Mouse (Mus musculus): ENCODE measurements around the gene Zdhhc14. TPM values are rescaled to one million over a fixed set of nuclear protein-coding genes. Genes with fewer than 3 reads are reported as not detected.

Zdhhc14 gene
- polyA plus RNA-seq, 2 experiments = 2.6 to 5.8 TPM

DNA sequence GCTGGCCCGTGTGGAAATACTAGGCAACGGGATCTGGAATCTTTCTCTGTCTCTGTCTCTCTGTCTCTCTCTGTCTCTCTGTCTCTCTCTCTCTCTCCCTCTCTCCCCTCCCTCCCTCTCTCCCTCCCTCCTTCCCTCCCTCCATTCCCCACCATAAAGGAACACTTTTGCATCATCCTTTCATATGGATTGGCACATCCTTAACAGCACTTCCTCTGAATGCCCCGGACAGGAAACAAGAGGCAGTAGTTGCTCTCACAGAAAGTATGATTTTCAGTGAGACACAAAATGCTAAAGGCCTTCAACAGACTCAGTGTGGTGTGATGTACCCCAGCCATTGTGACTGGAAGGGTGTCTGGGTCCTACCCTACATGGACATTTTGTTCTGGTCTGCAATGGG lies 89.9 kb downstream of the Zdhhc14 start:
- H3K4me3 ChIP-seq (ENCODE audit: insufficient read depth in 1 of 2, low read depth in 2 of 2, low read length in 2 of 2) = no peak overlapping the region
- ATAC-seq (ENCODE audit: insufficient read depth) (no peak), DNase-seq (ENCODE audit: low read depth in 3 of 3, low spot score in 3 of 3) (no peak)
- no peak for TF ChIP-seq CTCF (IDR thresholded peaks at IDR 0.05; ENCODE audit: low read depth)
- no peak for TF ChIP-seq EP300 (IDR thresholded peaks at IDR 0.05; ENCODE audit: low read depth)
- H3K27me3 ChIP-seq (ENCODE audit: control insufficient read depth, insufficient read depth, low read length) = no peaks in the 10 kb centered on the region
- 74% methylated on average over 3 of the region's 3 CpGs for WGBS (ENCODE audit: insufficient replicate concordance)
- no peaks in the 10 kb centered on the region for H3K4me1 ChIP-seq (replicated peaks; ENCODE audit: control insufficient read depth in 2 of 2, insufficient read depth in 2 of 2, low read length in 1 of 2)
- no peaks in the 10 kb centered on the region for H3K9me3 ChIP-seq (ENCODE audit: control insufficient read depth, low read length)
- H3K9ac ChIP-seq (replicated peaks) = no peak overlapping the region
- no peak overlapping the region for H3K4me2 ChIP-seq (ENCODE audit: low read depth)
- H3K27ac ChIP-seq = no peak overlapping the region
- no peaks in the 10 kb centered on the region for H3K36me3 ChIP-seq (replicated peaks; ENCODE audit: control insufficient read depth, insufficient read depth, low read depth)

- no peak overlapping the region for H3K27ac ChIP-seq
- no peak overlapping the region for H3K9ac ChIP-seq (replicated peaks)
- no peak overlapping the region for H3K4me3 ChIP-seq (ENCODE audit: insufficient read depth in 1 of 2, low read depth in 2 of 2, low read length in 2 of 2)
- DNase-seq (ENCODE audit: low read depth in 3 of 3, low spot score in 3 of 3) (no peak), ATAC-seq (ENCODE audit: insufficient read depth) (no peak)
- H3K9me3 ChIP-seq (ENCODE audit: control insufficient read depth, low read length) = no peaks in the 10 kb centered on the region
- no peak for TF ChIP-seq CTCF (IDR thresholded peaks at IDR 0.05; ENCODE audit: low read depth)
- no peak for TF ChIP-seq EP300 (IDR thresholded peaks at IDR 0.05; ENCODE audit: low read depth)
- H3K36me3 ChIP-seq (replicated peaks; ENCODE audit: control insufficient read depth, insufficient read depth, low read depth) = no peaks in the 10 kb centered on the region
- WGBS (ENCODE audit: insufficient replicate concordance) = 77% methylated on average over 5 of the region's 5 CpGs
- H3K27me3 ChIP-seq (ENCODE audit: control insufficient read depth, insufficient read depth, low read length) = no peaks in the 10 kb centered on the region
- H3K4me1 ChIP-seq (replicated peaks; ENCODE audit: control insufficient read depth in 2 of 2, insufficient read depth in 2 of 2, low read length in 1 of 2) = no peaks in the 10 kb centered on the region
- no peak overlapping the region for H3K4me2 ChIP-seq (ENCODE audit: low read depth)
These were observed 90.6 kb downstream of the Zdhhc14 start for GRCm38 (mm10) chr17:5582937-5583336.

DNA sequence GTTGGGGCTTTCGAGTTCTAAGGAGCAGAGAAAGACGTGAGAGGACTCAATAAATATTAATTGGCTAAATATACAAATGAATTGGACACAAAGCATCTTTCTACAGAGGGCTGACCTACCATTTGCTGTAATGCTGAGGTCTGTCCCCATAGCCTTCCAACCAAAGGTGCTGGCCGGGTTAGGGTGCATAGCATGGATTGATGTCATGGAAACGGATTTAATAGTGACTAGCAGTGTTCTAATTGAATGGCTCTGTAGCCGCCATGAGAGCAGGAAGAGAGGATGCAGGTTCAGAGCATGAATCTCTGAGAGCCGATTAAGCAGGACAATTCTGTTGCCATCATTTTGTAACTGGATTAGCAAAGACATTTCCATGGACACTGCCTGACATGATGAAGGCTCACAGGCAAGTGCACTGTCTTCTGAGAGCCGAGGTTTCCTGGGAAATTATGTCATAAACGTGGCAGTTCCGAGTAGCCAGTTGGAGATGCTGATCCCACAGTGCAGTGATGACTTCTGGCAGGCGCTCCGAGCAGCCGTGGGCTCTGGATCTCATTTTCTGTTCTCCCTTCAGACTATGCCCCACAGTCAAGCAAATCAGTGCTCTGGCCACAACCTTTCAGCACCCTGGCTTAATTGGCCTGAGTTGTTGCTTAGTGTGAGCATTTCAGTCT lies 91.3 kb downstream of the Zdhhc14 start:
- Histone ChIP-seq H3K4me3 (ENCODE audit: insufficient read depth in 1 of 2, low read depth in 2 of 2, low read length in 2 of 2) (no peak overlapping the region), H3K27me3 (ENCODE audit: control insufficient read depth, insufficient read depth, low read length) (no peaks in the 10 kb centered on the region), H3K36me3 (replicated peaks; ENCODE audit: control insufficient read depth, insufficient read depth, low read depth) (no peaks in the 10 kb centered on the region), H3K4me1 (replicated peaks; ENCODE audit: control insufficient read depth in 2 of 2, insufficient read depth in 2 of 2, low read length in 1 of 2) (no peaks in the 10 kb centered on the region), H3K9me3 (ENCODE audit: control insufficient read depth, low read length) (no peaks in the 10 kb centered on the region), H3K9ac (replicated peaks) (no peak overlapping the region), H3K27ac (no peak overlapping the region), H3K4me2 (ENCODE audit: low read depth) (no peak overlapping the region)
- DNase-seq (ENCODE audit: low read depth in 3 of 3, low spot score in 3 of 3) = no peak
- TF ChIP-seq EP300 (IDR thresholded peaks at IDR 0.05; ENCODE audit: low read depth) = no peak
- no peak for TF ChIP-seq CTCF (IDR thresholded peaks at IDR 0.05; ENCODE audit: low read depth)
- no peak for ATAC-seq (ENCODE audit: insufficient read depth)
- WGBS (ENCODE audit: insufficient replicate concordance) = 73% methylated on average over 12 of the region's 12 CpGs

DNA sequence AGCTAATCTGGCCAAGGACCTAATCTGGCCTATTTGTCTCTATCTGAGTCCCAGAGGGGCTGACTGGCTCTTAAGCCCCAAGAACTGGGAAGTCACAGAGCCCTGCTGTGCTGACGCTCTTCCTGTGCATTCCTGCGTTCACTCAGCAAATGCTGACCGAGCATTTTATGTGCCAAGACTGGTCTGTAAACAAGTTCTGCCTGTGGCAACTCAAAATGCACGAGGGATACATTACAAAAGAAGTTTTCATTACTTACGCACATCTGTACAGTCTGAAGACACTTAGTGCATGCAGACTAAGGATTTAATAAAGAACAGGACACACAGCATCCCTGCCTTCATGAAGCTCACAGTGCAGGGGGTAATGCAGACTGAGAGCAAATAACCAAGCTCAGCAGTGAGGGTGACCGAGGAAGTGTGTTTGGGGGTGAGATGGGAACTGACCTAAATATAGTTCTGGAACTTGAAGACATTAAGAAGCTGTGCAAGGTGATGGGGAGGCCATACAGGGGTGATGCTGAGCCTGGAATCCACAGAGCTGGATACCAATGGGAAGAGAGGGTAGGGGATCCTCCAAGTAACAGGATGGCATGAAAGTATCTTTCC lies 99.3 kb downstream of the Zdhhc14 start:
- Histone ChIP-seq H3K36me3 (replicated peaks; ENCODE audit: control insufficient read depth, insufficient read depth, low read depth) (no peaks in the 10 kb centered on the region), H3K27ac (no peak overlapping the region), H3K9me3 (ENCODE audit: control insufficient read depth, low read length) (no peaks in the 10 kb centered on the region), H3K4me2 (ENCODE audit: low read depth) (no peak overlapping the region), H3K9ac (replicated peaks) (no peak overlapping the region), H3K4me3 (ENCODE audit: insufficient read depth in 1 of 2, low read depth in 2 of 2, low read length in 2 of 2) (no peak overlapping the region), H3K27me3 (ENCODE audit: control insufficient read depth, insufficient read depth, low read length) (no peaks in the 10 kb centered on the region), H3K4me1 (replicated peaks; ENCODE audit: control insufficient read depth in 2 of 2, insufficient read depth in 2 of 2, low read length in 1 of 2) (peaks cover 0 to 2% of the 10 kb centered on the region in 2 experiments; a peak in 2 of 4 replicates)
- WGBS (ENCODE audit: insufficient replicate concordance) = 57% methylated on average over 6 of the region's 6 CpGs
- TF ChIP-seq CTCF (IDR thresholded peaks at IDR 0.05; ENCODE audit: low read depth) (no peak), EP300 (IDR thresholded peaks at IDR 0.05; ENCODE audit: low read depth) (no peak)
- ATAC-seq (ENCODE audit: insufficient read depth) = no peak
- no peak for DNase-seq (ENCODE audit: low read depth in 3 of 3, low spot score in 3 of 3)

- Histone ChIP-seq H3K27ac (no peak overlapping the region), H3K9ac (replicated peaks) (no peak overlapping the region), H3K4me1 (replicated peaks; ENCODE audit: control insufficient read depth in 2 of 2, insufficient read depth in 2 of 2, low read length in 1 of 2) (peaks cover 0 to 2% of the 10 kb centered on the region in 2 experiments; a peak in 2 of 4 replicates), H3K27me3 (ENCODE audit: control insufficient read depth, insufficient read depth, low read length) (no peaks in the 10 kb centered on the region), H3K9me3 (ENCODE audit: control insufficient read depth, low read length) (no peaks in the 10 kb centered on the region), H3K4me3 (ENCODE audit: insufficient read depth in 1 of 2, low read depth in 2 of 2, low read length in 2 of 2) (no peak overlapping the region), H3K4me2 (ENCODE audit: low read depth) (no peak overlapping the region), H3K36me3 (replicated peaks; ENCODE audit: control insufficient read depth, insufficient read depth, low read depth) (no peaks in the 10 kb centered on the region)
- TF ChIP-seq EP300 (IDR thresholded peaks at IDR 0.05; ENCODE audit: low read depth) = no peak
- TF ChIP-seq CTCF (IDR thresholded peaks at IDR 0.05; ENCODE audit: low read depth) = no peak
- DNase-seq (ENCODE audit: low read depth in 3 of 3, low spot score in 3 of 3) (no peak), ATAC-seq (ENCODE audit: insufficient read depth) (no peak)
- 78% methylated on average over 2 of the region's 2 CpGs for WGBS (ENCODE audit: insufficient replicate concordance)
These were observed 100.7 kb downstream of the Zdhhc14 start for GRCm38 (mm10) chr17:5593071-5593470.
